Mouse (Mus musculus) thymus, postnatal 10 days (tissue): ENCODE measurements around the gene Trim31.

Experiments
- DNase-seq, 2 experiments: peaks; one replicate each; pipeline ENCODE4 v3.0.0; 2021; ENCODE audit warnings: low spot score in 2 of 2

Gene Trim31

GRCm38 (mm10) chr17:36896583-36896982 lies 1.3 kb upstream of the Trim31 start:
- DNase-seq, result no peak

- no peak for DNase-seq
These were observed 853 bp upstream of the Trim31 start for GRCm38 (mm10) chr17:36897065-36897464.

- no peak for DNase-seq
These were observed 1.5 kb downstream of the Trim31 start for GRCm38 (mm10) chr17:36899376-36899775.

GRCm38 (mm10) chr17:36900001-36900400 lies 2.1 kb downstream of the Trim31 start:
- no peak for DNase-seq

GRCm38 (mm10) chr17:36900691-36901090 lies 2.8 kb downstream of the Trim31 start:
- DNase-seq, result no peak

- DNase-seq, result no peak
These were observed 5.7 kb downstream of the Trim31 start for GRCm38 (mm10) chr17:36903651-36904050.

- DNase-seq, result no peak
These were observed 10.3 kb downstream of the Trim31 start for GRCm38 (mm10) chr17:36908235-36908634.

- DNase-seq, result no peak
These were observed 11.9 kb downstream of the Trim31 start for GRCm38 (mm10) chr17:36909802-36910201.

GRCm38 (mm10) chr17:36912031-36912430 lies 14.1 kb downstream of the Trim31 start:
- no peak for DNase-seq

- DNase-seq, result peak; percentile 39 to 81
These were observed 16.2 kb downstream of the Trim31 start for GRCm38 (mm10) chr17:36914108-36914507.

GRCm38 (mm10) chr17:36915076-36915475 lies 17.2 kb downstream of the Trim31 start:
- peak; percentile 27 to 78 for DNase-seq

GRCm38 (mm10) chr17:36920239-36920638 lies 22.3 kb downstream of the Trim31 start:
- DNase-seq, result no peak

- no peak for DNase-seq
These were observed 24.8 kb downstream of the Trim31 start for GRCm38 (mm10) chr17:36922715-36923114.

- DNase-seq, result no peak
These were observed 25.6 kb downstream of the Trim31 start for GRCm38 (mm10) chr17:36923491-36923890.

GRCm38 (mm10) chr17:36927496-36928120 lies 29.7 kb downstream of the Trim31 start:
- no peak for DNase-seq

GRCm38 (mm10) chr17:36929236-36929932 lies 31.5 kb downstream of the Trim31 start:
- no peak for DNase-seq

GRCm38 (mm10) chr17:36930233-36930632 lies 32.3 kb downstream of the Trim31 start:
- no peak for DNase-seq

- no peak for DNase-seq
These were observed 33.2 kb downstream of the Trim31 start for GRCm38 (mm10) chr17:36931130-36931529.

- no peak for DNase-seq
These were observed 33.9 kb downstream of the Trim31 start for GRCm38 (mm10) chr17:36931806-36932205.

GRCm38 (mm10) chr17:36938056-36938455 lies 40.1 kb downstream of the Trim31 start:
- no peak for DNase-seq

- peak in 1 of 2 experiments; percentile 25 for DNase-seq
These were observed 44.5 kb downstream of the Trim31 start for GRCm38 (mm10) chr17:36942391-36942790.

- DNase-seq, result peak in 1 of 2 experiments; percentile 24
These were observed 45.0 kb downstream of the Trim31 start, which contains the start of gene Rnf39 for GRCm38 (mm10) chr17:36942791-36943471. Gene Rnf39, plus strand, starts transcription at chr17:36942918.

- no peak for DNase-seq
These were observed 45.8 kb downstream of the Trim31 start for GRCm38 (mm10) chr17:36943691-36944090.
